Mouse (Mus musculus): Measurements from ENCODE around the gene Serpina3a.

GRCm38 (mm10) chr12:104138216-104138615 lies 25.7 kb downstream of the Serpina3a start:
- TF ChIP-seq MEF2A (IDR thresholded peaks at IDR 0.05; ENCODE audit: extremely low read depth, insufficient replicate concordance, low read depth, low read length, poor library complexity, severe bottlenecking) (no peak), MAZ (IDR thresholded peaks at IDR 0.05; ENCODE audit: low read depth, low read length) (no peak), TAL1 (IDR thresholded peaks at IDR 0.05; ENCODE audit: low read length) (no peak), CTCF (IDR thresholded peaks at IDR 0.05 in 2 of 3, conservative IDR thresholded peaks at IDR 0.05 in 1 of 3; ENCODE audit: control insufficient read depth in 1 of 3, insufficient read depth in 1 of 3, low read depth in 2 of 3, low read length in 3 of 3, poor library complexity in 1 of 3, severe bottlenecking in 1 of 3) (no peak), MXI1 (IDR thresholded peaks at IDR 0.05; ENCODE audit: low read depth, low read length) (no peak), MAFK (IDR thresholded peaks at IDR 0.05; ENCODE audit: borderline replicate concordance, low read depth, low read length) (no peak), NRF1 (IDR thresholded peaks at IDR 0.05; ENCODE audit: insufficient read depth, low read depth, low read length, poor library complexity, severe bottlenecking) (no peak), MAX (IDR thresholded peaks at IDR 0.05; ENCODE audit: low read length) (no peak), SMC3 (IDR thresholded peaks at IDR 0.05; ENCODE audit: low read depth, low read length) (no peak), ZKSCAN1 (IDR thresholded peaks at IDR 0.05; ENCODE audit: low read depth, low read length) (no peak), CHD1 (IDR thresholded peaks at IDR 0.05; ENCODE audit: low read depth, low read length) (no peak), USF1 (IDR thresholded peaks at IDR 0.05; ENCODE audit: low read depth, low read length) (no peak), GATA1 (IDR thresholded peaks at IDR 0.05; ENCODE audit: low read depth, low read length) (no peak), POLR2A (IDR thresholded peaks at IDR 0.05; ENCODE audit: control insufficient read depth in 1 of 2, insufficient read depth in 1 of 2, low read depth in 1 of 2, low read length in 2 of 2, poor library complexity in 1 of 2) (no peak)
